Mouse (Mus musculus) thymus, postnatal 0 days (tissue): ENCODE results near the gene Spire2. TPM values are rescaled to one million over a fixed set of nuclear protein-coding genes. Genes with fewer than 3 reads are reported as not detected.

Source experiments
- DNase-seq: peaks from one replicate; pipeline ENCODE4 v3.0.0-alpha.2; 2015; ENCODE audit warnings: low spot score
- polyA plus RNA-seq: library from polyadenylated mRNA; unstranded; fragments of >200 nt; fragmentation: Nextera tagmentation; extraction: Ambion mirVana; gene quantifications from 2 replicates; pipeline ENCODE4 v1.2.1, GENCODE M21; 2015

Gene Spire2
- polyA plus RNA-seq, 1 experiment from 2014 or later, result 1.4 TPM

DNA sequence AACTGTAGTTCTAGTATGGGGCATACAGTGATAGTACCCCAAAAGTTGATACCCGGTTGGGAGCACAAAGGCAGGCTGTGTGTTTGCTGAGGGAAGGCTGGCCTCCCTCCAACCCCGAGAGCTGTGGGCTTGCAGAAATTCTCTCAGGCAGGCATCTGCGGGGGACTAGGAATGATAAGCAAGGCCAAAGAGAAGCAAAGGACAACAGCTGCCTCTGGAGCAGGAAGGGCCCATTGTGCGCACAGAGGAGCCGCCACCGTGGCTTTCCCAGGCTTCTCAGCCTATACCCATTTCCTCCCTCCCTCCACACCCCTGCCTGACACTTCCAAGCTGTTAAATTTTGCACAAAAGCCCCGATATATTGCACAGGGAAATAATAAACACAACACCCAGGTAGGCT is 1.4 kb downstream of the Spire2 start:
- DNase-seq, result no peak

DNA sequence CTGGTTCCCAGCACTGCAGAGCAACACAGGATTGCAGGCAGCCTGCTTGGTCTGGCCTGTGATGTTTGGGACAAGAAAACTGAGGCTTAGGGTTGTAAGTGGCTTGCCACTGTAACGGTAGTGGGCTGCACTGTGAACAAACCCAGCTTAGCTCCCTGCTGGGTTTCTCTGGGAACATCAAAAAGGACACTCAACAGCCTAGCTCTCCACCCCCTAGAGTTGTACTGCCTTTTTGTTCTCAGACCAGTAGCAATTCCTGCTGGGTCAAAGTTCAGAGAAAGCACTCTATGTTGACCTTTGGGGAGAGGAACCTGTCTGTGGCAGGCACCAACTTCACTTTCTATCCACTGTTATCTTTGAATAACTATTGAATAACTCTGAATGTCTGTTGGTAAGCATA is 2.0 kb downstream of the Spire2 start:
- no peak for DNase-seq

DNA sequence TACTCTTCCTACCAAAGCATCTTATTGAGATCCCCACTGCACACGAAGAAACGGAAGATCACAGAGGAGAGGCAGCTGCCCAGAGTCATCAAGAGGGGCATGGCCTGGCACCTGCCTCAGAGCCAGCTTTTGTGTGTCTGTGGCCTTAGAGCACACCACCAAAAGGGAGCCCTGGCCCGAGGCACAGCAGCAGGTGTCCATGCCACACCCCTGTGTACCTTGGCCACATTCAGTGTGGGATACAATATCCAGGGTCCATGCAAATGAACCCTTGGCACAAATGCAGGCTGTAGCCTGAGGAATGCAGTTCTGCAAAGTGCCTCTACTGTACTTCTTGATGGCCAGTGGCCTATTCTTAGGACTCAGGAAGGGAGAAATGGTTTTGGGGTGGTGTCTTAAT is 5.0 kb downstream of the Spire2 start:
- no peak for DNase-seq

DNA sequence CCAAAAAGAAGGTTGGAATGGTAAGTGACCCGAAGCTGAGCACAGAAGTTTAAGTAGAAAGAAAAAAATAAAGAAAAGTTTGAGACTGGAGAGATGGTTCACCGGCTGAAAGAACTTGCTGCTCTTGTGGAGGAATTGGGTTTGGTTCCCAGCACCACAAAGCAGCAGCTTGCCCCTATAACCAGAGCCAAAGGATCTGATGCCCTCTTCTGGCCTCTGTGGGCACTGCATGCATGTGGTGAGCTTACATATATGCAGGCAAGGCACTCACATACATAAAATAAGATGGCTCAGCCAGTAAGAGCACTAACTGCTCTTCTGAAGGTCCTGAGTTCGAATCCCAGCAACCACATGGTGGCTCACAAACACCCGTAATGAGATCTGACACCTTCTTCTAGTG is 7.6 kb downstream of the Spire2 start:
- DNase-seq, result peak; percentile 13

DNA sequence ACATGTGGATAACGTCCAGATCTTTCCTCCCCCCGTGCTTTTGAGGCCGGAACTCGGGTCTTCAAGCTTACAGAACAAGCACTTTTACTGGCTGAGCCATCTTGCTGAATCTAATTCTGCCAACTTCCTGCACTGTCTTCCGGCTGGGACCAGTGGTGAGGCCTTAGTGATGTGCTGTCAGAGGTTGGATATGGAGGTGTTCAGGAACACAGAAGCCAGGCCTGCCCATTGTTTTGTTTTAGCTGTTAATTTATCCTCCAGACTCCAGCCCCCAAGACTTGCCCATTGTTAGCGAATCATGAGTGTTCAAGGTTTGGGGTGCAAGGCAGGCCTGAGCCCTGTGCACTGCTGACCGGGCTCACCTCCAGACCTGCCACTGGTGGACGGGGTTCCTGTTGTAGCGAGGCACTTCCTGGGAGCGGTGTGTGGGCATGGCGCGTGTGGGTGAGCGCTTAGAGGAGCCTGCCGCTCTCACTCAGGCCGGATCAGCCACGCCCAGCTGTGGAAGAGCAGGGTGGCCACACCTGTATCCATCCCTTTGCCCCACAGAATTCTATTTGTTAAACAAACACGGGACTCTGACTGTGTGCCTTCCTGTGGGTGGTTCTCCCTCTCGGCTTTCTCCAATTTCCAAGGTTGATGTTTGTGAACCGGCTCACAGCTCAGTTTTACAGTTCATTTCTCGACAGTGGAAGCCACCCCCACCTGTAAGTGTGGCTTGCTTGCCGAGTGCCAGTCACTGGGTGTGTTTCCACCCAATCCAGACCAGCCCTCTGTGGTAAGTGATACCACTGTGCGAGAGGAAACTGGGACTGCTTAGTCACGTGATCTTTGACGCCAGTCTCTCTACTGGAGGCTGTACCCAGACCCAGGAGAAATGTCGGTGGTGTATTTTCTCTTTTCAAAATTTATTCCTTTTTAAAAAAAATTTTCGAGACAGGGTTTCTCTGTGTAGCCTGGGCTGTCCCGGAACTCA is 8.8 kb downstream of the Spire2 start:
- DNase-seq, result no peak

DNA sequence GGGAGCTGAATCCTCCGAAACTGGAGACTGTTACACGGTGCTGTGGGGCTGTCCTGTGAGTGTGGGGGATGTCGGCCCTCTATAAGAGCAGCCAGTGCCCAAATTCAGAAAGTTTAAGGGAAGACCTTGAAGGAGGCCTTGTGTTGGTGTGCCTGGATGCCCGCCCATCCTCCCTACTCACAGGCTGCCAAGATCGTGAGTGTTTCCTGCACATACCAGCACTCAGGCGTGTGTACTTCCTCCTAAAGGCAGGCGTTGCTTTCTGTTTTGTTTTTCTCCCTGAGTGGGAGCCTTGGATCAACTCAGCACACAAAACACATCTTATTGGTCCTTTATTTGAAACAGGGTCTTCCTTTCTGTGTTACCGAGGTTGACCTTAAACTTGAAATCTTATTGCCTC is 9.7 kb downstream of the Spire2 start:
- DNase-seq, result no peak

DNA sequence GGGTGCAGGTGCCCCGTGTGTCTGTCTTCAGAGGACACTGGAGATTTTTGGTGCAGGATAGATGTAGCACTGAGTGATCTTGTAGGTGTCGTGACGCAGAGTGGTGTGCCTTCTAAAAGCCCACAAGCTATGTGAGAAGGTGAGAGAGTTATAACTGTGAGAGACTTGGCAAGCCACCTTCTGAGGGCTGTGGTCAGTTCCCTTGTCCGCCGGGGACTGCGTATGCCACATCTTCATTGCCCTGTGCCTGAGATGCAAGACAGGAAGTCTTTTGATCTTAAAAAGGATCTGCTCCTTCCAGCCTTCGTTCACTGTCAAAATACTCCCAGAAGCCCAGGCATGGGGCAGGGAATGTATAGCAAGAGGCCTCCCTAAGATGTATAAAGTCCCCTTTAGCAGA is 10.4 kb downstream of the Spire2 start:
- no peak for DNase-seq

DNA sequence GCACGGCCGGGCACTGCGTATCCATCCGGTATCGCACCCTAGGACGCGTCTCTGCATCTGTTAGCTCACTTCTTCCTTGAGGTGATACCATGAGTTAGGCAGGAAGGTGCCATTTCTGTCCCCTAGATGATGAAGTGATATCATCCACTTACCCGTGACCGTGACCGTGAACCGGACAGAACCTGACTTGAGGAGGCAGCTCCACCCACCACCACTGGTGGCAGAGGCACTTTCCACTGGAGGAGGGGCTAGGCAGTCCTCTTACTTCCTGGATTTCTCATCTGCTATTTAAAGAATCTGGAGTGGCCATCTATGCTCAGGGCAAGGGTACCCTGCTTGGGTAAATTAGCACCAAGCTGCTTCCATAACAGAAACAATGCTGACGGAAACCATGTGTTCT is 10.9 kb downstream of the Spire2 start:
- no peak for DNase-seq

DNA sequence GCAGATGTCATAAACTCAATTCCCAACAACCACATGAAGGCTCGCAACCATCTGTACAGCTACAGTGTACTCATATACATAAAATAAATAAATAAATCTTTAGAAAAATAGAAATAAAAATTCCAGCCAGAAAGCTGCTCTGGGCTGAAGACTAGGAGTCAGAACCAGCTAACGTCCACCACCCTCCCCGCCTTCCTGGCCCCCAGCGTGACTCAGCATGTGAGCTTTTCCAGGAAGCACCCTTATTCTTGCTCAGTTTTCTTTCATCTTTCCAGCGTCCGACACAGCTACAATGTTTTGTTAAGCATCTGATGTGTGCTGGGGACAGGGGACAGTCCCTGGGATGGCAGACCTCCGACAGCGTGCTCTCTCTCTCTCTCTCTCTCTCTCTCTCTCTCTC is 12.6 kb downstream of the Spire2 start:
- no peak for DNase-seq

DNA sequence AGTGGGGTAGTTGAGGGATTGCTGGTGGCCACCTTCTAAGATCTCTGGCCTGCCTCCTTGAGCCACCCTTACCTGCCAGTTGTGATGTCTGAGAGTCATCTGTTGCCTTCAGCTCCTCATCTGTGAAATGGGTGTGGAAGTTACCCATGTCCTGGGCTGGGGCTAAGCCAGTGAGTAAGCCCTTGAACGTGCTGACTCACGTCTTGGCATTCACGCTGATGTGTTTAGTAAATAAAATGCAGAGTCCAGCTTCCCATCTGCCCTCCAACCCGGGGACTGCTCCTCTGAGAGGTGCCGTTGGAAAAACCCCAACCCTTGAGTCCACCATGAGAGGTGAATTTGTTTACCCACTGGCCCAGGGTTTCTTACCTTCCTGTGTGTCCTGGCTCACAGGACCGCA is 13.3 kb downstream of the Spire2 start:
- no peak for DNase-seq

DNA sequence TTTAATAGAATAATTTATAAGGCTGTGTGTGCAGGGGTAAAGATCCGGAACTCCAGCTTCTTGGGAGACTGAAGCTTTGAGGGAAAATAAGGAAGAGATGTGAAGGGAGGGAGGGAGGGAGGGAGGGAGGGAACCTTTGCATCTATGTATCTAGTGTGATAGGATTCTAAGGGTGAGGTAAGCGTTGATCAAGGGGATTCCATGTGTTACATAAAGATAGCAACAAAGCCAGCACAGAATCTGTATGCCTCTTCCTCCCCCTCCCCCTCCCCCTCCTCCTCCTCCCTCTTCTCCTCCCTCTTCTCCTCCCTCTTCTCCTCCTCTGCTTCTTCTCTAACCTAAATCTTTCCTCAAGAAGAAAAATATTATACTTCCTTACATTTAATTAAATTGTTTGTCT is 14.8 kb downstream of the Spire2 start:
- DNase-seq, result no peak

DNA sequence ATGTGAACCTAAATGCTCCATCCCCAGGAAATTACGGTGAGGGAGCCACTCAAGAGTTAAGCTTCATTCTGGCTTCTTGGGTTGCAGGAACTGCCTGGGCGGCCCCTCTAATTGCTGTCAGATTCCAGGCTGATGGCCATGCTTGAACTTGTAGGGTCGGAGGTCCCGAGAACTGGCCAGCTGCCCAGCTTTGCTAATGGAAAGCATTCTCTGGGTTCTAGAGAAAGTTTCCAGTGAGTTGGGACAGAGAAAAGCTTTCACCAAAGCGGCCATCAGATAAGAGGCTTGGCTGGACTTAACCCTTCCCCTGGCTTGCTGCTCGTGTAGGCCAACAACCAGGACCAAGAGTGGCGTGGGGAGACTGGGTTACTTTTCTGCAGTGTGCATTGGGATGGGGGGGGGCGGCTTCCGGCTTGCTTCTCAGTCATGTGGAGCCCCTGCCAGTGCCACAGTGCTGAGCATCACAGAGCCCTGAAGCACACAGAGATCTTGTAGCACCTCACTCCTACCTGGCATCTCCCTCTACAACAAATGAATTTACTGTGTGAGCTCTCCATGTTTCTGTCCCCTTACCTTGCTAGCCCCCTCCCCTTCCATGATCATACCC is 15.8 kb downstream of the Spire2 start:
- DNase-seq, result no peak

DNA sequence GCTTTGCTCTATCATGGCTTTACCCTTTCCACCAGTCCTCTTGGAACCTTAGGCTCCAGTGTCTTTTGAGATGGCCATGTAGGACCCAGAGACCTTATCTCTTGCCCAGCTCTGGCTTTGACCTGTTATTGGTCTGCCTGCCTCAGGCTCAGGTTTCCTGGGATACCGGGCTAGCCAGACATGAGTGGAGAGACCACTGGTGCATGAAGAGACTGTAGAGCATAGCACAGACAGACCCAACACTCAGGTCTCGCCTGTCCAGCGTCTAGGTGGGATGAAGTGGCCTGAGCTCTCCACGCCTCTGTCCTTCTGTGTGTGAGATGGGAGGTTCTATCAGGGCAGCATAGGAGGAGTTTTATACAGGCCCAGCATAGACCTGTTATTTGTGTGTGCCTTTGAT is 16.6 kb downstream of the Spire2 start:
- DNase-seq, result no peak

DNA sequence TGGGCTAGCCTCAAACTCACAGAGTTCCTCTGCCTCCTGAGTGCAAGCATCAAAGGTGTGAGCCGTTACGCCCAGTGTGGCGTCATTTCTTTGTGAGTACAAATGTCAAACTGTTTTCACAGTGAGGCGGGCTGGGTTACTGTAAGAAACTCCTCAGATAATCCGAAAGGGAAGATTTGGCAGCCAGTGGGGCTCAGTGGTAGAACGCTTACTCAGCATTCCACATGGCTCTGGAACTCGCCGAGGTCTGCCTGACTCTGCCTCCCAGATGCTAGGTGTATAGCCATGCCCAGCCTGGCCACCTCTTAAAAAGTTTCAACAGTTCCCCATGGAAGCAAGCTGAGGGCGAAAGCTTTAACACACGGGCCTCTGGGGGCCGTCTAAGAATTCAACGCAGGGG is 19.6 kb downstream of the Spire2 start:
- DNase-seq, result no peak

DNA sequence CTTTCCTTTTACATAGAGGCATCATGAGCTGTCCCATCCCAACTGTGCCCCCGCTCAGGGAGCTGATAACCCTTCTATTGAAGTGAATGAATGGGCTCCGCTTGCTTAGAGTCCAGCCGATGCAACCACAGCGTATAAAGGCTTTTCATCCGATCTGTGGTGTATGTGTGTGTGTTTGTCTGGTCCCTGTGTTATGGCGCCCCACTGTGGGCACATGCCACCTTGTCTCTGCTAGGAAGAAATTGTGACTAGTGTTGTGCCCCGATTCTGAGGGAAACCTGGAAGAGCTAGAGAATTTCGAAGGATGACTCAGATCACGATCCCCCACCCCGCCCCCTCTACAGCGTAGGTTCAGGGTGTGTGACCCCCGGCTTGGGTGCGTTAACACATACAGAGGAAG is 20.3 kb downstream of the Spire2 start:
- DNase-seq, result peak; percentile 25

DNA sequence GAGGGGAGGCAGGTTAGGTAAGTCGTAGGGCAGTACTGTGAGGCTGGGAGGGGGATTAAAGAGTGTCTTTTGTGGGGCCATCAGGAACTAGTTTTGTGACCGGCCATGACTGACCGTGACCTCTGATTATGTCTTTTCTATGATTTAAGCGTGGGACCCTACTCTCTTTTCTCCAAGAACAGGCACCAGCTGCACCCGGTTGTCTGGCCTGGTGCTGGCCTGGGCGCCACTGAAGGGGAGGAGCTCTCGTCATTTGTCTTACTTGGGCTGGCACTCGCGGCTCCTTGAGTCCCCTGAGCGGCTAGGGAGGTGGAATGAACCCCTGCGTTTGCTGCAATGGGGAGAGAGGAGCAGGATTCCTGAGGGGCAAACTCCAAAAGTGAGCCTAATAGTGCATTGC is 20.7 kb downstream of the Spire2 start:
- DNase-seq, result no peak

DNA sequence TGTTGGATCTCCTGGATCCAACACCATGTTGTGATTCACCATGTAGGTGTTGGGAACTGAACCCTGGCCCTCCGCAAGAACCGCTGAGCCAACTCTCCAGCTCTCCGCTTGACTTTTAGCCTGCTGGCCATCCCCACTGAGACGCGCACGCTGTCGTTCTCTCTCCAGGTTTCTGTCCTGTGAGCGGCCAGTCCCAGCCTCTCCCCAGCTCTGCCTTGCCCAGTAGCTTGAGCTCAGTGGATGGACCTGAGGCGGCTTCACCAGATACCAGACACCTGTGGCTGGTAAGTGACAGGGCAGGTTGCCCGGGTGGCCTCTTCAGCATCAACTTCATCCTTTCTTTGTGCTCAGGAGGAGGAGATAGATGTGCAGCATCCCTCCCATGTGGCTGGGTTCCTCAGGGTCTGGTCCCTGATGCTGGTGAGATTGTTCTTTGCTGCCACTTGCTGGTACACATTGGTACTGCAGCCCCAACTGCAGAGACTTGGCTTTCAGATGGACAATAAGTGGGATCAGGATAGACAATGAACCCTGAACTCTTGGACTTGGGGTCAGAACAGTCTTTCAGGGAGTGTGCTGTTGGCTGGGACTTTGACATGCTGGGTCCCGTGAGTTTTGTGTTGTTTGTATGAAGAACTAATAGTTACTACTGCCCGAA is 28.7 kb downstream of the Spire2 start:
- peak; percentile 78 for DNase-seq

DNA sequence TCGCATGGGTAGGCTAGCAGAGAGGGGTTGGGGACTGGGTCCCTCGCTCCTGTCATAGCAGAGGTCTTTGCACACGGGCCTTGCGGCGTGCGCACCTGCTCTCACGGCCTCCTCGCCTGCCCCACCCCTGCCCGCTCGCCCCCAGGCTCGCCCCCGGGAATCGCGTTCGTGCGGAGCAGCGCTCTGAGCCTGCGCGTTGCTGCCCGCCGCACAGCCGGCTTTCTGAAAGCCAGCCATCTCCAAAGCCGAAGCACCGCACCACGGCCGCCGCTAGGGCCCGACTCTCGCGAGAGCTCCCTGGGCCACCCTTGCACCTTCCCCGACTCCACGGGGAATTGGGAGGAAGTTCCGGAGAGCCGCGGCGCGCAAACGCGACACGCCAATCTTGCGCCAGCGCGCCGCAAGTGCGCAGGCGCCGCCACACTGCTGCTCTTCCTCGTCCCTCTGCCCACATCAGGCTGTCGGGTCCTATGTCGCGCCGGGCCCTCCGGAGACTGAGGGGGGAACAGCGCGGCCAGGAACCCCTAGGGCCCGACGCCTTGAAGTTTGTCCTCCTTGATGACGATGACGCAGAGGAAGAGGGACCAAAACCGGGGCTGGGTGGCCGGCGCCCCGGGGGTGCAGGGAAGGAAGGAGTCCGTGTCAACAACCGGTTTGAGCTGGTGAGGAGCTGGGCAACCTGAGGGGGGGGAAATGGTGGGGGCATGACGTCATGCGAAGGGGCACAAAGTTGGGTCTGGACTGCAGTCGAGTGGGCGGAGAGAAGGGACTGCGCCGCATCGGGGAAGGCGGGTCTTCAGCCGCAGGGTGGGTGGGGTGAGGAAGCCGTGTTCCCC is 41.1 kb downstream of the Spire2 start, which contains the start of gene Tcf25:
TSS of gene Tcf25 (plus strand) at position 351 of the 836 bp plus-strand sequence.
- DNase-seq, result peak; percentile 96

DNA sequence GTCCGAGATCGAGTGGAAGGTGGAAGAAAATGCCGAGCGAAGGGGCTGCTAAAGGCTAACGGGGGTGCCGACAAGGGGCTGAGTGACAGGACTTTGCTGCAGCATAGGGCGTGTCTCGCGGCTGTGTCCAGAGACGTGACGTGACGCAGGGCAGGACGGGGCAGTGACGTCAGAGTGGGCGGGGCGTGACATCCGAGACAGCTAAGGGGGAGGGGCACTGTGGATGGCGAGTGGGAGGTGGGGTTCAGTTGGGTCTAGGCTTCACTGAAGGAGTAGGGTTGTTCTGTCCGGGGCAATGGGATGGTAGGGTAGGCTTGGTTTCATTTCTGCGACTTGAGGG is 41.7 kb downstream of the Spire2 start:
- DNase-seq, result peak; percentile 88

DNA sequence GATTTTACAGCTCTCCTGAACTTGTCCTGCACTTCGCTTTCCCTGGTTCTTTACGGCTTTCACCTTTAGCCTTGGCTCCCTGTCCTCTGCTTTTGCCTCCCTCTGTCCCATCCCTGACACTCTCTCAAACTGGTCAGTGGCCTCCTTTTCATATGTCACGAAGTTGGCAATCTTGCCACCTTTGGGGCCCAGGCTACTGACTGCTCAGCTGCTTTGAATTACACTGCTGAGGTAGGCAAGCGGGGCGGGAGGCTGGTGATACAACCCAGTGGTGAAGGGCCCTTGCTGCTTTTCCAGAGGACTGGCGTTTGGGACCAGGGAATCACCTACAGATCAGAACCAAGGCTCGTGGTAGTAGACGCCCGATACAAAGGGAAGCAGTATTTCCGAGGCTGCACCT is 43.2 kb downstream of the Spire2 start:
- no peak for DNase-seq

DNA sequence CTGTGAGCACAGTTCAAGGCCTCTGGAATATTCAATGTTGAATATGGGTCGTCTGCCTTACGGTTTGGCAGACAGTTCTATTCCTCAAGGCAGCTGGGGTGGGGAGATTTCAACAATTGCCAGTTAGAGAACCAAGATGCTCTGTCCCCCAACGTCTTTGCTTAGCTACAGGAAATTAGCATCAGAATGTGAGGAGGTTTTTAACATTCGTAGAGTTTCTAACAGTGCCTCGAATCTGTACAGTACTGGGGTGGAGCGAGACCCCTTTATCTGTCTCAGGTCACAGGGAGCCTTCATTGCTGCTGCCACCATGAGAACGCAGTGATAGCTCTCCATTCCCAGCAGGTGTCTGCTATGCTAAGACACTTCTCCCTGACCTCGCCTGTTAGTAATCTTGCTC is 43.6 kb downstream of the Spire2 start:
- no peak for DNase-seq

DNA sequence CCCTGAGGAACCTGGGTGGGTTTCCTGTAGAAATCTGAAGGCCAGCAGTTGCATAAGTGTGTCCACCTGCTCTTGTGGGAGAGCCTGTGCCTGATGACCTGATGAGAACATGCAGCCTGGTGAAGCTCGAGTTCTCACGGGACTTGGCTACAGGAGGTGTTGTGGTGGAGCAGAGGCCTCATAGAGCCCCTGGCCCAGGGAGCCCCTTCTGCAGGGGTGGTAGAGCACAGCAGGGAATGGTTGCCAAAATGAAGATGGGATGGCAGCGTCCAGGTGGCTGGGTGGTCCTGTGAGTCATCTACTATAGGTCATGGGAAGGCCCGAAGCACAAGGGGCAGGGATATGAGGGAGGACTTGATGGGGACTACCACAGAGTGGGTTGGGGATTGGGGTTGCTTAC is 49.2 kb downstream of the Spire2 start:
- DNase-seq, result no peak
